Mouse (Mus musculus): ENCODE data around the gene Col23a1.

GRCm38 (mm10) chr11:51367334-51367733, 77.6 kb downstream of the Col23a1 start:
- TF ChIP-seq POLR2A (IDR thresholded peaks at IDR 0.05; ENCODE audit: insufficient read length, low read depth) (no peak), TCF12 (IDR thresholded peaks at IDR 0.05; ENCODE audit: insufficient read depth, poor library complexity, severe bottlenecking) (no peak), USF1 (IDR thresholded peaks at IDR 0.05; ENCODE audit: low read depth) (no peak), REST (IDR thresholded peaks at IDR 0.05; ENCODE audit: insufficient read depth, insufficient read length) (no peak), E2F4 (IDR thresholded peaks at IDR 0.05; ENCODE audit: insufficient read depth) (no peak), MYOD1 (IDR thresholded peaks at IDR 0.05; ENCODE audit: control insufficient read depth in 1 of 3, insufficient read length in 2 of 3, low read depth in 2 of 3) (no peak), CEBPB (IDR thresholded peaks at IDR 0.05; ENCODE audit: insufficient read depth, poor library complexity, severe bottlenecking) (no peak), SRF (IDR thresholded peaks at IDR 0.05; ENCODE audit: control insufficient read depth, insufficient read length, low read depth) (no peak), POLR2AphosphoS2 (IDR thresholded peaks at IDR 0.05; ENCODE audit: insufficient read length, low read depth) (no peak), TCF3 (IDR thresholded peaks at IDR 0.05; ENCODE audit: insufficient read length, low read depth) (no peak), MAX (IDR thresholded peaks at IDR 0.05; ENCODE audit: low read depth) (no peak)

Data from myocyte (in vitro differentiated cells).